Mouse (Mus musculus): ENCODE results near the gene Rab40c. TPM values are rescaled to one million over a fixed set of nuclear protein-coding genes. Genes with fewer than 3 reads are reported as not detected.
"Not testable (repeated sequence)": the region's sequence is repeated elsewhere in the genome, so short reads cannot be mapped to it uniquely, and the experiment has no call there.

Rab40c gene
- total and polyA plus RNA-seq, 3 experiments = 3.7 to 23.2 TPM; not detected in 1

DNA sequence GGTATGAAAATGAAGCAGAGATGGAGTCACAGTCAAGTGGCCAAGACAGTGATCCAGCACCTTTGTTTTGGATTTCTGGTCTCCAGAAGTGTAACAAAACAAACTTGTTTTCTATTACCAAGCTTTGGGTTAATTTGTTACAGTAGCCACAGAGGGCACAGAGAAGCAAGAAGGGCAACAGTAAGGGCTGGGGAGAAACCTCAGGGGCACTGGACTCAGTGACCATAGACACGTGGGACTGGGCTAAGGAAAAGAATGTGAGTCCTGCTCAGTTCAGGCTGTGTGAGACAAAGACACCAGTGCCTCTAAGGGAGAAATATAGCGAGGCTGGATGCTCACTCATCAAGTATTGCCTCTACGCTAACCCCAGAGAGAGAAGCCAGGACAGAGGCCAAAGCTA lies 46.9 kb downstream of the Rab40c start:
- H3K27me3 ChIP-seq (ENCODE audit: control insufficient read depth in 1 of 2, insufficient read depth in 2 of 2, low read length in 2 of 2) = no peaks in the 10 kb centered on the region
- H3K36me3 ChIP-seq (ENCODE audit: control insufficient read depth in 1 of 2, insufficient read depth in 2 of 2, low read length in 2 of 2) = peaks cover 0 to 7% of the 10 kb centered on the region in 2 experiments; a peak in 2 of 4 replicates
- H3K9me3 ChIP-seq (replicated peaks; ENCODE audit: insufficient read depth, low read length) = no peaks in the 10 kb centered on the region
- DNase-seq (ENCODE audit: low read depth, low spot score) = no peak
- H3K79me2 ChIP-seq (ENCODE audit: control insufficient read depth, insufficient read depth, low read length, poor library complexity) = peaks cover 14% of the 10 kb centered on the region
- H3K9ac ChIP-seq (ENCODE audit: control insufficient read depth, low read depth, low read length, poor library complexity, severe bottlenecking) = no peak overlapping the region
- no peak overlapping the region for H3K27ac ChIP-seq (ENCODE audit: control insufficient read depth, low read depth, low read length)
- TF ChIP-seq RAD21 (IDR thresholded peaks at IDR 0.05; ENCODE audit: low read depth, low read length) (no peak), CHD2 (IDR thresholded peaks at IDR 0.05; ENCODE audit: low read length) (no peak), ETS1 (IDR thresholded peaks at IDR 0.05; ENCODE audit: low read depth, low read length) (no peak), MAZ (IDR thresholded peaks at IDR 0.05; ENCODE audit: low read depth, low read length) (no peak), MYB (IDR thresholded peaks at IDR 0.05; ENCODE audit: low read depth, low read length) (no peak), EP300 (IDR thresholded peaks at IDR 0.05; ENCODE audit: low read depth in 1 of 2, low read length in 2 of 2) (no peak), POLR2A (IDR thresholded peaks at IDR 0.05; ENCODE audit: control insufficient read depth in 1 of 2, insufficient read depth in 1 of 2, low read depth in 1 of 2, low read length in 2 of 2, poor library complexity in 1 of 2) (no peak), KAT2A (conservative IDR thresholded peaks at IDR 0.05; ENCODE audit: low read depth, low read length) (no peak), MEF2A (IDR thresholded peaks at IDR 0.05; ENCODE audit: extremely low read depth, insufficient replicate concordance, low read depth, low read length, poor library complexity, severe bottlenecking) (no peak), GATA1 (IDR thresholded peaks at IDR 0.05; ENCODE audit: low read depth, low read length) (no peak), TCF12 (IDR thresholded peaks at IDR 0.05; ENCODE audit: low read depth, low read length) (no peak), ZNF384 (IDR thresholded peaks at IDR 0.05; ENCODE audit: low read depth, low read length) (no peak), MAFK (IDR thresholded peaks at IDR 0.05; ENCODE audit: borderline replicate concordance, low read depth, low read length) (no peak), ELF1 (IDR thresholded peaks at IDR 0.05; ENCODE audit: low read depth, low read length) (no peak)
- H3K4me3 ChIP-seq (ENCODE audit: control insufficient read depth in 1 of 2, insufficient read depth in 1 of 2, low read depth in 2 of 2, low read length in 2 of 2) = no peak overlapping the region
- peaks cover 2 to 19% of the 10 kb centered on the region in 2 experiments; a peak in 3 of 4 replicates for H3K4me1 ChIP-seq (ENCODE audit: control insufficient read depth in 1 of 2, insufficient read depth in 2 of 2, low read length in 2 of 2)

DNA sequence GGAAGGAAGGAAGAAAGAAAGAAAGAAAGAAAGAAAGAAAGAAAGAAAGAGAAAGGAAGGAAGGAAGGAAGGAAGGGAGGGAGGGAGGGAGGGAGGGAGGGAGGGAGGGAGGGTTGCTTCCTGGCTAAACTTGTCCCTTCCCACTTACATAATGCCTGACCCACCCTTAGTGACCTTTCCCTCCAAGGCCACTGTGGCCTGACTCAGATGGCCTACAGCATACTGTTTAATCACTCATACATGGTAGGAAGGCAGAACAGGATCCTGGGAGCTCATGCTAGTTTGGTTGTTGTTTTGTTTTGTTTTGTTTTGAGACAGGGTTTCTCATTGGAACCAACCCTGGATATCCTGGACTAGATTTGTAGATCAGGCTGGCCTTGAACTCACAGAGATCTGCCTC lies 48.0 kb downstream of the Rab40c start:
- H3K27ac ChIP-seq (ENCODE audit: control insufficient read depth, low read depth, low read length); H3K9ac ChIP-seq (ENCODE audit: control insufficient read depth, low read depth, low read length, poor library complexity, severe bottlenecking); H3K9me3 ChIP-seq (replicated peaks; ENCODE audit: insufficient read depth, low read length); DNase-seq (ENCODE audit: low read depth, low spot score); H3K4me3 ChIP-seq (ENCODE audit: control insufficient read depth in 1 of 2, insufficient read depth in 1 of 2, low read depth in 2 of 2, low read length in 2 of 2); H3K36me3 ChIP-seq (ENCODE audit: control insufficient read depth in 1 of 2, insufficient read depth in 2 of 2, low read length in 2 of 2); H3K27me3 ChIP-seq (ENCODE audit: control insufficient read depth in 1 of 2, insufficient read depth in 2 of 2, low read length in 2 of 2): not testable (repeated sequence)
- H3K4me1 ChIP-seq (ENCODE audit: control insufficient read depth in 1 of 2, insufficient read depth in 2 of 2, low read length in 2 of 2) = peaks cover 2 to 15% of the 10 kb centered on the region in 2 experiments; a peak in 3 of 4 replicates
- H3K79me2 ChIP-seq (ENCODE audit: control insufficient read depth, insufficient read depth, low read length, poor library complexity) = peaks cover 23% of the 10 kb centered on the region

- Histone ChIP-seq H3K9ac (ENCODE audit: control insufficient read depth, low read depth, low read length, poor library complexity, severe bottlenecking) (no peak overlapping the region), H3K27me3 (ENCODE audit: control insufficient read depth in 1 of 2, insufficient read depth in 2 of 2, low read length in 2 of 2) (no peaks in the 10 kb centered on the region), H3K79me2 (ENCODE audit: control insufficient read depth, insufficient read depth, low read length, poor library complexity) (peaks cover 25% of the 10 kb centered on the region), H3K36me3 (ENCODE audit: control insufficient read depth in 1 of 2, insufficient read depth in 2 of 2, low read length in 2 of 2) (peaks cover 0 to 3% of the 10 kb centered on the region in 2 experiments; a peak in 1 of 4 replicates), H3K4me1 (ENCODE audit: control insufficient read depth in 1 of 2, insufficient read depth in 2 of 2, low read length in 2 of 2) (peaks cover 2 to 9% of the 10 kb centered on the region in 2 experiments; a peak in 2 of 4 replicates), H3K4me3 (ENCODE audit: control insufficient read depth in 1 of 2, insufficient read depth in 1 of 2, low read depth in 2 of 2, low read length in 2 of 2) (no peak overlapping the region), H3K27ac (ENCODE audit: control insufficient read depth, low read depth, low read length) (no peak overlapping the region), H3K9me3 (replicated peaks; ENCODE audit: insufficient read depth, low read length) (no peaks in the 10 kb centered on the region)
- TF ChIP-seq TBP (IDR thresholded peaks at IDR 0.05; ENCODE audit: low read depth, low read length) (peak; percentile 76), ZKSCAN1 (IDR thresholded peaks at IDR 0.05; ENCODE audit: low read depth, low read length) (no peak)
- DNase-seq (ENCODE audit: low read depth, low spot score) = no peak
These were observed 49.6 kb downstream of the Rab40c start for GRCm38 (mm10) chr17:25869954-25870353.

Data from MEL (cell line).